Mouse (Mus musculus): ENCODE measurements at regions not wholly inside any gene's neighbourhood (a gene's known extent, or its start where the extent isn't known, plus 50 kb on each side); places are given as distances from the start of the nearest gene placed in this dataset.

DNA sequence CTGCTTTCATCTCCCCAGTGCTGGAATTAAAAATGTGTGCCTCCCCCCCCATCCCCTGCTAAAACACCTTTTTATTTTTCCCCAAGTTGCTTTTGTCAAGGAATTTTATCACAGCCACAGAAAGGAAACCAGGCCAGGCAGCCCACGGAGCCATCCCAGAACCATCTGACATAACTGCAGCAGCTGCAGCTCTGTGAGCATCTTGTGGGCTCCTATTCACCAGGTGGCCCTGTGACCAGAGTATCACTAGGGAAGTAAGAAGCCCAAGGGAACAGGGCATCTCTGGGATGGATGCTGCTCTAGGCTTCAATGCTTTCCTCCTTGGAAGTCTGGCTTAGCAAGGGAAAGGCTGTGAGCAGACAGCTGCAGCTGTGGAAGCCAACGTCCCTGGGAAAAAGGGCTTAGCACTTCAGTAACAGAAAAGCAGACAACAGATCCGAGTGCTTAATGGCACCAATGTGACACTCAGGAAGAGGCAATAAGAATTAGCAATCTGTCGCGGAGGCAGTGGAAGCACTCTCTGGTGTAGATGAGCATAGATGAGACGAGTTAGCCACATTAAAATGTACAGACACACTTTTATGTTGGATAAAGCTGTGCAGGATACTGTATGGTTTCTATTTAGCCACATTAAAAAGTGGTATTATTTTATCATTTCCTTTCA lies 1183.0 kb downstream of the 4930447A16Rik start:
- no peak for DNase-seq (ENCODE audit: low spot score)

DNA sequence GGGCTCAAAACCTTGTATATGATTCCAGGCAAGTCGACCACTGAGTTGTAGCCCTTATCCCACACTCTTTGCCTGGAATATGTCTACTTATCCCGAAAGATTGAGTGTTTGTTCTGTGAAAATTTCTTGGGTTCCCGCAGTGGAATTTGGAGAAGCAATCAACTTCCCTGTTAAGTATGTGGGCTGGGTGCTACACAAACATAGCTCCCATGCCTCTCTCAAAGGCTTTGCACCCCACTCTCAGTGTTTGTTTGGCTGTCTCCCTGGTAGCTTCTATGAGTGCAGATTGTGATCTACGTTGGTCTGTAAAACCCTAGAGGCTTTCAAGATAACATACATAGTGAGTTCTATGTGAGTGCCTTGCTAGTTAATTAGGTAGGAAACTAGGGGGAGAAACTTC lies 1184.2 kb downstream of the 4930447A16Rik start:
- no peak for DNase-seq (ENCODE audit: low spot score)

Data from c-Kit-positive CD71-positive TER-119-positive erythroid progenitor cells, embryonic 14.5 days (primary cell).